Mouse (Mus musculus) neural tube, embryonic 13.5 days (tissue): ENCODE results near the gene Gm1043. TPM values are rescaled to one million over a fixed set of nuclear protein-coding genes. Genes with fewer than 3 reads are reported as not detected.

ENCODE experiments used
- ATAC-seq: fragments of 200-750 bp; cut with Nextera tagmentation; 2 replicates; pipeline ENCODE4 v1.8.0; 2017; ENCODE audit warnings: low read depth, mild to moderate bottlenecking, moderate TSS enrichment, moderate library complexity
- H3K27ac ChIP-seq: fragments of 300-500 bp; sonication (generic); replicated peaks from 2 replicates; pipeline ENCODE4 v1.5.1; 2015; ENCODE audit warnings: moderate library complexity, mild to moderate bottlenecking, inconsistent platforms
- H3K27me3 ChIP-seq: fragments of 300-500 bp; sonication (generic); 2 replicates; pipeline ENCODE4 v1.6.1; 2015; ENCODE audit warnings: mild to moderate bottlenecking, inconsistent platforms
- H3K36me3 ChIP-seq: fragments of 300-500 bp; sonication (generic); 2 replicates; pipeline ENCODE4 v1.6.1; 2015; ENCODE audit warnings: mild to moderate bottlenecking, inconsistent platforms
- H3K4me1 ChIP-seq: fragments of 300-500 bp; sonication (generic); replicated peaks from 2 replicates; pipeline ENCODE4 v1.6.1; 2015; ENCODE audit warnings: inconsistent platforms
- H3K4me2 ChIP-seq: fragments of 300-500 bp; sonication (generic); 2 replicates; pipeline ENCODE4 v1.6.1; 2015; ENCODE audit warnings: inconsistent platforms, mild to moderate bottlenecking, moderate library complexity
- H3K4me3 ChIP-seq: fragments of 300-500 bp; sonication (generic); 2 replicates; pipeline ENCODE4 v1.5.1; 2015; ENCODE audit warnings: mild to moderate bottlenecking, inconsistent platforms
- H3K9ac ChIP-seq: fragments of 300-500 bp; sonication (generic); 2 replicates; pipeline ENCODE4 v1.6.1; 2015; ENCODE audit warnings: moderate library complexity, mild to moderate bottlenecking, inconsistent platforms
- H3K9me3 ChIP-seq: fragments of 300-500 bp; sonication (generic); 2 replicates; pipeline ENCODE4 v1.6.1; 2016; ENCODE audit warnings: inconsistent platforms
- WGBS: fragments of 180-500 bp; shearing (Covaris S2); methylation state at CpG from one replicate; pipeline ENCODE4 v1.1.7; 2015; 5-methylcytosine and 5-hydroxymethylcytosine counted together
- polyA plus RNA-seq: library from polyadenylated mRNA; unstranded; fragments of >200 nt; fragmentation: Nextera tagmentation; extraction: Ambion mirVana; gene quantifications from 2 replicates; pipeline ENCODE4 v1.2.1, GENCODE M21; 2015

The Gm1043 gene
- polyA plus RNA-seq, 1 experiment from 2014 or later: 1.2 TPM

DNA sequence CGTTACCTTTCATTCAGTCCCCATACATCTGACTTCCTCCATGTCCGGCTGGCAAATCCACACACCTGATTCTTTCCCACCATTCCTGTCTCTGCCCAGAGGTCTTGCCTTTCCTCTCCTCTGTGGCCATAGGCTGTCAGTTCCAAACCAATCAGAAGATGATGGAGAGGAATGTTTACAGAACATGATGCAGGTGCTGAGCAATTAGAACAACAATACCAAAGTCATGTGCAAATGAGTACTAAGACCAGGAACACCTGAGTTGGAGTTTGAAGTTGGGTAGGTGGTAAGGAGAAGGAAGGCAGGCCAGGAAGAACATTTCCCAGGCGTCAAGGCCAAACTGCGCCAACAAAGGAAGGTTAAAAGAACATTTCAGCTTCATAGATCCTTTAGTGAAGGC lies 5.7 kb upstream of the Gm1043 start:
- Histone ChIP-seq H3K9me3 (no peaks in the 10 kb centered on the region), H3K4me3 (no peak overlapping the region), H3K4me2 (no peak overlapping the region), H3K9ac (no peak overlapping the region), H3K36me3 (no peaks in the 10 kb centered on the region), H3K4me1 (peaks cover 26% of the 10 kb centered on the region), H3K27me3 (no peaks in the 10 kb centered on the region), H3K27ac (no peak overlapping the region)
- no peak for ATAC-seq
- WGBS: 89% methylated on average over 4 of the region's 4 CpGs

DNA sequence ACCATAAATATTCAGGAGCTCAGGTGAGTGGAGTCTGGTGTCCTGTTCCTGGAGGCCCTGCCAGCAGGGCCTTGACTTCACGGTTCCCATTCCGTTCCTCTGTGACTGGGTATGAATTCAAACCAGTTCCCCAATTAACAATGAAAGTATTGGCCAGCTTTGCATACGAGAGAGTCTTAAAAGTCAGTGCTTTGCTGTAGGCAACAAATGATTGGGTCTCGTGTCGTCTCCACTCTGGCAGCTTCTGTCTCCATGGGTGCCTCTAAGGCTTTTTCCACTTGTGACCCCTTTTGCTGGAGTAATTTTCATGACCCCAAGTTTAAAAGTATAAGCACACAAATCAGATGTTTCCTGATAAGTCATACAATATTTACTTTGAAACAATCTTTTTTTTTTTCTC lies 4.6 kb upstream of the Gm1043 start:
- Histone ChIP-seq H3K36me3 (no peaks in the 10 kb centered on the region), H3K4me3 (no peak overlapping the region), H3K4me2 (no peak overlapping the region), H3K27ac (no peak overlapping the region), H3K9me3 (no peaks in the 10 kb centered on the region), H3K27me3 (no peaks in the 10 kb centered on the region), H3K4me1 (peaks cover 26% of the 10 kb centered on the region), H3K9ac (no peak overlapping the region)
- 79% methylated on average over 5 of the region's 5 CpGs for WGBS
- no peak for ATAC-seq

DNA sequence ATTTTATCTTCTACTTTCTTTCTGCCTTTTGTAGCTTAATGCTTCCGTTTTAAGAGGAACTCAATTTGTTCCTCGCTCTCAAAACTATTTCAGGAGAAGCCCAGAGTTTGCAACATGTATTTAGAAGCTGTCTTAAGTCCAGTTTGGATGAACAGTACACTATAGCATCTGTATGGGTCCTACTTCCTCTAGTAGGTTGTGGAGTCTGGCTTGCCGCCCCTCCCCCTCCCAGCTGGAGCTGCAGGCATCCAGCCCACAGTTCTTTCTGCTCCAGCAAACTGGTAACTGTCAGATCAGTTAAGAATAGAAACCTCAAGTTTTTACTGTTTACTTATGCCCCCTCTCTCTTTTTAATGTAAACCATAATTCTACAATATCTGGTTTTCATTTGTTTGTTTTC lies 2.8 kb upstream of the Gm1043 start:
- Histone ChIP-seq H3K27ac (peak overlapping the region; percentile 57), H3K9ac (no peak overlapping the region), H3K36me3 (no peaks in the 10 kb centered on the region), H3K9me3 (no peaks in the 10 kb centered on the region), H3K4me3 (no peak overlapping the region), H3K4me2 (no peak overlapping the region), H3K4me1 (peaks cover 13% of the 10 kb centered on the region), H3K27me3 (no peaks in the 10 kb centered on the region)
- ATAC-seq: no peak
- WGBS: 13% methylated on average over 3 of the region's 3 CpGs

DNA sequence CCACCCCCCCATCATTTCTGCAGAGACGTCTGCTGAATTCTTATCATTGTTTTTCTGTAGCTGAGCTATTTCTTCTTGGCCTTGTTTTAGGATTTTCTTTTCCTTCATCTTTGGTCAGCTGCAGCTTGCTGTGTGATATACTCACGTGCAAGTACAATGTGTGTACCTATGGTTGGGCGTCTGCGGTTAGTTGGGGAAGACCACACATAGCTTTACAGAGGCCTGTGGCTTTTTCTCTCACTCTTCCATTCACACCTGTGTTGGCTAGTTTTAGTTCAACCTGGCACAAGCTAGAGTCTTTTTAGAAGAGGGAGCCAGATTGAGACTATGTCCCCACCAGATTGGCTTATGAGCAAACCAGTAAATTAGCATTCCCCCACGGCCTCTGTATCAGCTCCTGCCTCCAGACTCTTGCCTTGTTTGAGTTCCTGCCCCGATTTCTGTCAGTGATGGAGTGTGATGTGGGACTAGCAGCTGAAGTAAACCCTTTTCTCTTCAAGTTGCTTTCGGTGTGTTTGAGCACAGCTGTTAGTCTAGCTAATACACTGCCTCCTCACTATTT lies 1.9 kb upstream of the Gm1043 start:
- 78% methylated on average over 7 of the region's 7 CpGs for WGBS
- Histone ChIP-seq H3K36me3 (no peaks in the 10 kb centered on the region), H3K27ac (no peak overlapping the region), H3K27me3 (0 out of 2 replicates have a peak, but pooled peaks cover under 1% of the 10 kb centered on the region), H3K4me2 (no peak overlapping the region), H3K9ac (no peak overlapping the region), H3K4me1 (peaks cover 13% of the 10 kb centered on the region), H3K4me3 (no peak overlapping the region), H3K9me3 (no peaks in the 10 kb centered on the region)
- no peak for ATAC-seq

DNA sequence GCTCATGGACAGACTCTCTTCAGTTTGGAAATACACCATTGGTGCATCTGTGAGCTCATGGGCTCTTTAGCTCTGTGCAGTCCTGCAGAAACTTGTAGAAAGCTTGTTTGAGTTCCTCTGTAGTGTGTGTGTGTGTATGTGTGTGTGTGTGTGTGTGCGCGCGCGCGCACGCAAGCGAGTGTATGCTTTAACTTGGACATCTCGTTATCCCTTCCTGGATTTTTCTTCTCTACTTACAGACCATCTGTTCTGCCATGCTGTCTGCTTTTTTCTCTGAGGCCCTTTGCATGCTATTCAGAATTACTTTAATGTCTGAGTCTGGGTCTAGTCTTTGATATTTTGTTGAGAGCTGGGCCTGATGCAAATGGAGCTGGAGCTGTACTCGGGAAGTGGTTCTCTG lies 1.3 kb upstream of the Gm1043 start:
- H3K4me3 ChIP-seq: no peak overlapping the region
- WGBS: 88% methylated on average over 9 of the region's 9 CpGs
- ATAC-seq: no peak
- H3K27ac ChIP-seq: no peak overlapping the region
- H3K36me3 ChIP-seq: no peaks in the 10 kb centered on the region
- peaks cover 13% of the 10 kb centered on the region for H3K4me1 ChIP-seq
- H3K9ac ChIP-seq: no peak overlapping the region
- no peak overlapping the region for H3K4me2 ChIP-seq
- H3K27me3 ChIP-seq: peaks cover 6% of the 10 kb centered on the region
- H3K9me3 ChIP-seq: no peaks in the 10 kb centered on the region

DNA sequence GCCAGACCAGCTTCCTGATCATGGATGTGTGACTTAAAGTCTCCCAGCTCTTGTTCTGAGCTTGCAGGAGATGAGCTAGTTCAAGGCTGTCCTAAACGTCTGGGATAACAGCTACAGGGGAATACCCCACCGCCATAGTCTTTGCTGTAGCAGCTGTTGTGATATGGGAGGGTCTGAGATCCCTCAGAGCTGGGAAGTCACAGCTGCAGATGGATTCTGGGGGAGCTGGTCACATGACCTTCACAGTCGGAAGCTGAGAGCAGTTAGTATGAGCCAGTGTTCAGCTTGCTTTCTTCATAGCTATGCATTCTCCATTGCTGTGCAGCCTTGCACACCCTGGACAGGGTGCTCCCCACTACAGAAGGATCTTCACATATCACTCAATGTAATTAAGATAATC lies 748 bp downstream of the Gm1043 start:
- H3K4me1 ChIP-seq: peaks cover 15% of the 10 kb centered on the region
- H3K9me3 ChIP-seq: no peaks in the 10 kb centered on the region
- H3K27ac ChIP-seq: no peak overlapping the region
- no peaks in the 10 kb centered on the region for H3K36me3 ChIP-seq
- no peak for ATAC-seq
- no peak overlapping the region for H3K4me2 ChIP-seq
- no peak overlapping the region for H3K4me3 ChIP-seq
- H3K9ac ChIP-seq: no peak overlapping the region
- WGBS: 70% methylated on average over 3 of the region's 3 CpGs
- peaks cover 27% of the 10 kb centered on the region for H3K27me3 ChIP-seq

DNA sequence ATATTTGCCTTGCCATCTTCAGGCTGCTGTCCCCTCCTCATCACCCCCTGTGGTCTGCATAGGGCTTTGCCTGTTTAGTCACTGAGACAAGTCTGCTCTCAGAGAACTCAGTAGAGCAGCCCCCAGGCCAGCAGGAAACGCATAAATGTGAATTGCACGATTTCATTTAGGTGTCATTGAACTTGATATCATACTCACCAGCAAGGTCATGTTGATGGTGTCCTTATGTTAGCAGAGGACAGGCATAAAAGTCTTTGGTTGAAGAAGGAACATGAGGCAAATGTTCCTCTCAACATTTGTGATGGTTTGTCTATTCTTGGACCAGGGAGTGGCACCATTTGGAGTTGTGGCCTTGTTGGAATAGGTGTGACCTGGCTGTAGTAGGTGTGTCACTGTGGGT lies 2.6 kb downstream of the Gm1043 start:
- Histone ChIP-seq H3K9ac (no peak overlapping the region), H3K27ac (no peak overlapping the region), H3K9me3 (no peaks in the 10 kb centered on the region), H3K36me3 (0 out of 2 replicates have a peak, but pooled peaks cover under 1% of the 10 kb centered on the region), H3K4me1 (peaks cover 12% of the 10 kb centered on the region), H3K4me3 (no peak overlapping the region), H3K27me3 (peaks cover 45% of the 10 kb centered on the region), H3K4me2 (no peak overlapping the region)
- no peak for ATAC-seq
- WGBS: 57% methylated on average over 2 of the region's 2 CpGs

DNA sequence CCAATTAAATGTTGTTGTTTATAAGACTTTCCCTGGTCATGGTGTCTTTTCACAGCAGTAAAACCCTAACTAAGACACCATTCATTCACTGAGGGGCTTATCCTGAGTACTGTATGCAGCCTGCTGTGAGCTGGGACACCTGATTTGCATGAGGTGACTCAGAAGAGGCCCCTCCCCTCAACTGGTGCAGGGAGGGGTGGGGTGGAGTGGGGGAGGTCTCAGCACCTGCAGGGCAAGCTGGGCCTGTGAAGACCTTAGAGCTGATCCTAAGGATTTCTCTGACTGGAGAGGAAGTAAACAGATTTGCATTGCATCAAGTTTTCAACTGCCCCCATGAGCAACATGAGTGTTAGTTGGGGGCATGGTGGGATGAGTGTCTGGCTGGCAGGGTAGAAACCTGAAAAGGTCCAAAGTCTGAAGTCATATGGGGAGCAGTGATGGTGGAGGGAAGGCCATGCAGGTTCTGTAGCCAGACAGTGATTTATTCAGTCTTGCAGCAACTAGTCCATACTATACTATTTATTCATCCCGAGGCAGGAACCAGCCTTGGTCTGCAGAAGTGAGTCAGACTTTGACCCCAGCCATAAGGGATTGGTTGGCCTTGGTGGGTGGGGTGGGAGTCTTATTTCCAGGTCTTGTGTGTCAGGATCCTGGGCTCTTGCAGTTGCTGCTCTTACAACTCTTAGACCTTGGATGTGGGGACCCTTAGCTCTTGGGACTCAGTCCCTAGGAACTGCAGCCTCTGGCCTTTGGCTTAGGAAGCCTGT lies 3.4 kb downstream of the Gm1043 start:
- Histone ChIP-seq H3K9ac (no peak overlapping the region), H3K27ac (no peak overlapping the region), H3K36me3 (0 out of 2 replicates have a peak, but pooled peaks cover 3% of the 10 kb centered on the region), H3K4me1 (peaks cover 12% of the 10 kb centered on the region), H3K27me3 (peaks cover 48% of the 10 kb centered on the region), H3K4me2 (no peak overlapping the region), H3K4me3 (no peak overlapping the region), H3K9me3 (no peaks in the 10 kb centered on the region)
- WGBS: 64% methylated on average over 1 of the region's 1 CpGs
- ATAC-seq: no peak

DNA sequence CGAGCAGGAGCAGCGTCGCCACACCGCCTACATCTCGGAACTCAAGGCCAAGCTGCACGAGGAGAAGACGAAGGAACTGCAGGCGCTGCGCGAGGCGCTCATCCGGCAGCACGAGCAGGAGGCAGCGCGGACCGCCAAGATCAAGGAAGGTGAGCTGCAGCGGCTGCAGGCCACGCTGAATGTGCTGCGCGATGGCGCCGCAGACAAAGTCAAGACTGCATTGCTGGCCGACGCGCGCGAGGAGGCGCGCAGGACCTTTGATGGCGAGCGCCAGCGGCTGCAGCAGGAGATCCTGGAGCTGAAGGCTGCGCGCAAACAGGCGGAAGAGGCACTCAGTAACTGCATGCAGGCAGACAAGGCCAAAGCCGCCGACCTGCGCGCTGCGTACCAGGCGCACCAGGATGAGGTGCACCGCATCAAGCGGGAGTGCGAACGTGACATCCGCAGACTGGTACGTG lies 6.0 kb downstream of the Gm1043 start:
- 0 out of 2 replicates have a peak, but pooled peaks cover 3% of the 10 kb centered on the region for H3K36me3 ChIP-seq
- H3K4me3 ChIP-seq: peak overlapping the region; percentile 32
- H3K9ac ChIP-seq: peak overlapping the region; percentile 61
- peak; percentile 80 for ATAC-seq
- WGBS: under 1% methylated on average over 47 of the region's 47 CpGs
- peaks cover 48% of the 10 kb centered on the region for H3K27me3 ChIP-seq
- peak overlapping the region; percentile 58 for H3K4me2 ChIP-seq
- peaks cover 12% of the 10 kb centered on the region for H3K4me1 ChIP-seq
- no peaks in the 10 kb centered on the region for H3K9me3 ChIP-seq
- H3K27ac ChIP-seq: no peak overlapping the region

DNA sequence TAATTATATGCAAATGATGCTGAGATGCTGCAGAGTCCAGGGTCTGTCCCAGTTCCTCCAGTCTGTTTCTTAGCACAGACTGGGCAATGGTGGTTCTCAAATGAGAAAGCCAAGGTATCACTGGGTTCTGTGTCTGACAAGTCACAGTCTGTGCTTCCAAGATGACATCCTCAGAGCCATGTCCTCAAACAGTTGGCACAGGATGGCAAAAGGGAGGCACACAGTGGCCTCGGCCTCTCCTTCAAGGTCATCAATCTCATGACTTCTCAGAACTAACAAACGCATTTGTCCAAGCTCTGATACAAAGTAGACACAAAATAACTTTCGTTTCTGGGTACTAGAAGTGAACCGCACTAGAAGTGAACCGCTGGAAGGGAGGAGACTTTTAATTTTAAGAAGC lies 9.8 kb downstream of the Gm1043 start:
- Histone ChIP-seq H3K36me3 (0 out of 2 replicates have a peak, but pooled peaks cover 3% of the 10 kb centered on the region), H3K9me3 (no peaks in the 10 kb centered on the region), H3K4me3 (no peak overlapping the region), H3K27me3 (peaks cover 31% of the 10 kb centered on the region), H3K9ac (no peak overlapping the region), H3K4me2 (no peak overlapping the region), H3K27ac (no peak overlapping the region), H3K4me1 (peaks cover 12% of the 10 kb centered on the region)
- no peak for ATAC-seq
- 90% methylated on average over 5 of the region's 5 CpGs for WGBS

DNA sequence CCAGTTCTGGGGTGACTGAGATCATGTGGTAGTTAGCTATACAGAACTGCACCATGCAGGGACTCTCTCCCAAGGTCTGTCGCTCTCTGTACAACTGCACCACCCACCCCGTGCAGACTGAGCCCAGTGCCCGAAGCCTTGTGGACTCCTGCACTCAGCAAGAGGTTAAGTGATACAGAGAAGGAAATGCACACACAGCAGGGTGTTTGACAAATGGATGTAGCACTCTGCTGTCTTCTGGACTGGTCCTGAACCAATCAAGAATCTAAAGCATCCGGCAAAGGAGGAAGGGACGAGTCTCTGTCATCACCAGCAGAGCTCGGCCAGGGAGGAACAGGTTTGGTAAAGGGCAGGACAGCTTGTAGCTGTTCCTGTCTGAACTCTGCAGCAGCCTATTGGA lies 12.4 kb downstream of the Gm1043 start:
- whole genome bisulfite sequencing: 67% methylated on average over 6 of the region's 6 CpGs
- Histone ChIP-seq H3K27me3 (peaks cover 5% of the 10 kb centered on the region), H3K4me1 (no peaks in the 10 kb centered on the region), H3K4me3 (no peak overlapping the region), H3K4me2 (no peak overlapping the region), H3K36me3 (0 out of 2 replicates have a peak, but pooled peaks cover 3% of the 10 kb centered on the region), H3K9me3 (no peaks in the 10 kb centered on the region), H3K9ac (no peak overlapping the region), H3K27ac (no peak overlapping the region)
- ATAC-seq: no peak

DNA sequence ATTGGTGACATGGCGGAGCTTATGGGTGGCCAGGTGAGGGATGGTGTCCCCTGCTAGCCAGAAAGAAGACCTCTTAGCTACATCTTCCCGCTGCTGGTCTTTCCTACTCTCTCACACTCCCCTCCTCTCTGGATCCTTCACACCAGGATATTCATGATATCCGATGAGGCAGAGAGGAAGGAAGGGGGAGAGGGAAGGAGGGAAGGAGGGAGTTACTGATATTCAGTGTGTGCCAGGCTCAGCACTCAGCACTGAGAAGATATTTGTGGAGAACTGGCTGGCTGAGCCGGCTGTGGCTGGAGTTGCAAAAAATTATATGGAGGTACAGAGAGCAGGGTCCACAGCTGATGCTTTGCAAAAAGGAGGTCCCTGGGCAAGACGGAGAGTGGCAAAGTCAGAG lies 15.6 kb downstream of the Gm1043 start:
- 70% methylated on average over 5 of the region's 5 CpGs for WGBS
- H3K27me3 ChIP-seq: no peaks in the 10 kb centered on the region
- ATAC-seq: no peak

More for the DNA sequence above, 15.6 kb downstream of the Gm1043 start:
- Histone ChIP-seq H3K9ac (no peak overlapping the region), H3K27ac (no peak overlapping the region), H3K36me3 (peaks cover 10% of the 10 kb centered on the region; the same call in 1 of the 2 replicates), H3K4me1 (0 out of 2 replicates have a peak, but pooled peaks cover 5% of the 10 kb centered on the region), H3K4me2 (no peak overlapping the region), H3K9me3 (no peaks in the 10 kb centered on the region), H3K4me3 (no peak overlapping the region)
